Mouse (Mus musculus): ENCODE results near the gene Plin4.

- TF ChIP-seq POLR2A (IDR thresholded peaks at IDR 0.05; ENCODE audit: low read depth, low read length) (no peak), CTCF (IDR thresholded peaks at IDR 0.05; ENCODE audit: borderline replicate concordance, insufficient read depth, low read length) (no peak)
Measured at GRCm38 (mm10) chr17:56098711-56099572, 10.7 kb downstream of the Plin4 start.

Data from embryonic fibroblast, embryonic 13.5 days (primary cell).